Mouse (Mus musculus) erythroblast, embryonic 14.5 days (primary cell): ENCODE measurements around the gene Spata5.

Experiments
- GATA1 ChIP-seq: IDR thresholded peaks from 2 replicates; pipeline ENCODE4 v1.6.1; 2012; ENCODE audit warnings: low read length, inconsistent platforms, mixed read lengths
- TAL1 ChIP-seq: IDR thresholded peaks from 3 replicates; pipeline ENCODE4 v1.6.1; 2012; ENCODE audit warnings: low read length, inconsistent platforms, mixed read lengths

DNA sequence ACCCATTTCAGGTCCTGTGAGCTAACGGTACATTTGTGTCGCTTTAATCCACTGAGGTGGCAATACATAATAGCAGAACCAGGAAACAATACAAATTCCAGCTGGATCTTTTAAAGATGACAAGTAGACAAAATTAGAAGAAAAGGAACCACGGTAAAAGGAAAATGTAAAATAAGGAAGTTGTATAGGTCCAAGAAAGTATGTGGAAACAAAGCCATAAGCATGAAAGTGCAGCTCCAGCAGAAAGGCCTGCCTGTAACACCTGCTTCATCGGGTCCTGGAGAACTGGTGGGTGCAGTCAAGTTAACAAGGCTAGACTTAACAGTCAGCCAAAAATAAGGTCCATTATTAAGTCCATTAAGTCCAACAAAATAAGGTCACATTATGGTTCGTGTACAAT lies 164.9 kb downstream of the Spata5 start:
- TF ChIP-seq GATA1 (no peak), TAL1 (no peak)
